Mouse (Mus musculus): ENCODE results near the gene Pde4d.
A peak's percentile ranks its signal among the peaks of the same experiment; 100 is the strongest.

Gene Pde4d

GRCm38 (mm10) chr13:109690558-109690957 lies 1240.8 kb downstream of the Pde4d start:
- no peak for DNase-seq (ENCODE audit: low spot score in 2 of 2)

DNA sequence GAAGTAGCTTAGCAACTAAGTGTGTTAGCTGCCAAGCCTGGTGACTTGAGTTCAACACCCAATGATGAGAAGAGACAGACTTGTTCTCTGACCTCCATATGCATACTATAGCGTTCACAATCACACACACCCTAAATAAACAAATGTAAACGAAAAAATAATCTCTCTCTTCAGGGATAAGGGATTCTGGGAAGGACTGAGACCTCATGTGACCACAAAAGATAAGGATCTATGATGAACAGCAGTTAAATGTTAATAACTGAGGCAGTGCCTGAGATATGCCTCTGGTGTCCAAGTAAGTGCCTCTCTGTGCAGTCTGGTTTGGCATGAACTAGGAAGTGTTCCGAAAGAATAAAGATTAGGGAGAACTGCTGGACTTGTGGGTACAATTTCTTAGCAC lies 1243.1 kb downstream of the Pde4d start:
- no peak for DNase-seq (ENCODE audit: low spot score in 2 of 2)

DNA sequence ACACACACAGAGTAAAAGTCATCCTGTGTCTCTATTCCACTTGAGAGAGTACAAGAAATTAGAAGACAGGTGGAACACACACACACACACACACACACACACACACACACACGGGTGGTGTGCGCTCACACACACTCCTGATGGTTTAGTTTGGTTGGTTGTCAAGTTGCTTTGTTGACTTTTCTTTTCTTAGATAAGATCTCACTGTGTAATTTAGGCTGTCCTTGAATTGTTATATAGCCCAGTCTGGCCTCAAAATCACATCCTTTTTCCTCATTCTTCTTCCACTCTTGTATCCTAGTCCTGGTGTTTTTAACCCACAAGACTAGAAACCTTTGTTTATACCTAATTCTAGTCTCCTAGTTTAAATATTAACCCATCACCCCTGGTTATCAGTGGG lies 1244.0 kb downstream of the Pde4d start:
- no peak for DNase-seq (ENCODE audit: low spot score in 2 of 2)

- DNase-seq (ENCODE audit: low spot score in 2 of 2) = no peak
Measured at GRCm38 (mm10) chr13:109694293-109694692, 1244.5 kb downstream of the Pde4d start.

GRCm38 (mm10) chr13:109695098-109695497 lies 1245.3 kb downstream of the Pde4d start:
- DNase-seq (ENCODE audit: low spot score in 2 of 2) = no peak

DNA sequence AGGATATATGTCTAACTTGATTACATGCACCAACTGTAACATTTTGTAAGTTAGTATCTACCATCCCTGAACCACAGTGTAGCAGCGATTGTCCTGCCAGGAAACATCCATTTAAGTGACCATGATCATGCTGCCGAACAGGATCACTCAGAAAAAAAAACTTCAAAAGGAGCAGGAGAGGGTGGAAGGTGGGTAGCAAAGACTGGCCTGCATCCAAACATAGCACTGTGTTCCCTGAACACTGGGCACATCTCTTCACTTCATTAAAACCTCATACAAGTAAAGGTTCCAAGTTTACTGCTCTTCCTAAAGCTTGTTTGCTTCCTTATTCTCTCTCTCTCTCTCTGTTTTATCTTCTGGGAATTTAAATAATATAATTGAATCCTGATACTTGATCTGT lies 1256.4 kb downstream of the Pde4d start:
- DNase-seq (ENCODE audit: low spot score in 2 of 2) = no peak

- no peak for DNase-seq (ENCODE audit: low spot score in 2 of 2)
Measured at GRCm38 (mm10) chr13:109706579-109706978, 1256.8 kb downstream of the Pde4d start.

DNA sequence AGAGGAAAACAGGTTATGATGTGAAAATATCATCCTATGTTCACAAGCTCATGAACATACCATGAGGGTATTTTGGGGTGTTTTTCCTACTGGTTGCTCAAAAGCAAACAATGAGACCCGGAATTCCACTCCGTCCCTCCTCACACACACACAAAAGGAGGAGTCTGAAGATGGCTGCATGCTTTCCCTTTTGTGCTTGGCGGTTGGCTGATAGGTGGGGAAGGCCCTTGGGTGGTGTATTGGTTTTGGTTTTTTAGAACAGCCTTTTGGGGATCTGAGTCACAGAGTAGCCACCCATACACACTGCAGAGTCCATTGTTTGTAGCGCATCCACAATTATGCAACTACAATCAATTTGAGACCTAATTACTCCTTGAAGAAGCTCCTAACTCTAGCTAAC lies 1257.4 kb downstream of the Pde4d start:
- no peak for DNase-seq (ENCODE audit: low spot score in 2 of 2)

DNA sequence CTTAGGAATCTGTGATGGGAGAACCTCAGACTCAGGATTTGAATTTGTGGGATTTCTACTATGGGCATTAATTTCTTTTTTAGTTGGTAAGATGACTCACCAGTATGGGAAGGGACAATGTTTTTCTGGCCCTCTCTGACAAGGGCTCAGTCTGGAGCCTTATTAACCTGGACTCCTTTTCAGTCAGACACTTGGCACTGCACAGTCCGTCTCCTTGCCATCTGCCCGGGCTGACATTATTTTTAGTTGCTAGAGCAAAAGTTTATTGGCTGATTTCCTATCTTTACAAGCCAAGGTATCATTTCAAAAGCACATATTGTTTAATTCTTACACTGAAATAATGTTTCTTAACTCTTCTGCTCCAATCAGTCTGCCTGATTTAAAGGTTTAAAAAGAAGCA lies 1258.6 kb downstream of the Pde4d start:
- no peak for DNase-seq (ENCODE audit: low spot score in 2 of 2)

DNA sequence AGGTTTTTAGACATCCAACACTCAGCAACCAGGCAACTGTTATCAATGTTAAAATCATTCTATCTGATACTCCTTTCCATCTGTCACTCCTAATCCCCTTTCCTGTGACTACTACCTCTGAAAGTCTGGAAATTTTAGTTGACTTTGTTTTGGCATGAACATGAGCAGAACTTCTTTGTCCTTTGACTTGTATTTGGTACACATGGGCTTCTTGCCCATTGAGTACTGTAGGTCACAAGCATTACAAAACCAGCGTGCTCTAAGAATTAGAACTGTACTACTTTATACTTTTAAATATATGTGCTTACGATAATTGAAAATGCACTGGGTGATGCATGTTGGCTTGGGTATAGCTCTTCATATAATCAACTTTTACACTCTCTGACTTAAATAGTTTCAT lies 1264.8 kb downstream of the Pde4d start:
- DNase-seq (ENCODE audit: low spot score in 2 of 2) = no peak

GRCm38 (mm10) chr13:109715321-109715720 lies 1265.6 kb downstream of the Pde4d start:
- no peak for DNase-seq (ENCODE audit: low spot score in 2 of 2)

DNA sequence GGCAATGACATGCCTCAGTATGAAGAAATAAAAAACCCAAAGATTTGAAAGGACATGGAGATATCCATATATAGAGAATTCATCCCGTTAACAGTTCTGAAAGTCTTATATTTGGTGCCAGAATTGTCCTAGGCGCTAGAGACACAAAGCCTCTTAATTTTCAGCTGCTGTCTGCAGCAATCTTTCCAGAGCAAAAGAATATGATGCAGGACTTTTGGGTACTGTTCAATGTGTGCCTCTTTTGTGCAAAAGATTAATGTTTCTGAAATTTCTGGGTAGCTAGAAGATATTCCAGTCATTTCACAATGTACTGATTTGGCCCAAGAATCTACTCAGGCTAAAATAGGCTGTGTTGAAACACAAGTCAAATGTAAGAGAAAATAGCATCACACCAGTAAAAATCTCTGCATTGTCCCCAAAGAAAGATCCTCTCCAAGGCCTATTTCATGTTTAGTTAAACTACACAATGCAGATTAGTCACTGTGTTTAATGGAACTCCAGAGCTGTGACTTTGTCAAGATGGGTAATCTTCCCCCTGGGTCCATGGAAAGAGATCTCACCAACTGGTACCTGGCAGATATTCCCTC lies 1270.5 kb downstream of the Pde4d start:
- no peak for DNase-seq (ENCODE audit: low spot score in 2 of 2)

GRCm38 (mm10) chr13:109722237-109723119 lies 1272.7 kb downstream of the Pde4d start:
- DNase-seq (ENCODE audit: low spot score in 2 of 2) = no peak

GRCm38 (mm10) chr13:109727346-109727745 lies 1277.6 kb downstream of the Pde4d start:
- DNase-seq (ENCODE audit: low spot score in 2 of 2) = no peak

- DNase-seq (ENCODE audit: low spot score in 2 of 2) = peak in 1 of 2 experiments; percentile 62
Measured at GRCm38 (mm10) chr13:109729612-109730011, 1279.9 kb downstream of the Pde4d start.

DNA sequence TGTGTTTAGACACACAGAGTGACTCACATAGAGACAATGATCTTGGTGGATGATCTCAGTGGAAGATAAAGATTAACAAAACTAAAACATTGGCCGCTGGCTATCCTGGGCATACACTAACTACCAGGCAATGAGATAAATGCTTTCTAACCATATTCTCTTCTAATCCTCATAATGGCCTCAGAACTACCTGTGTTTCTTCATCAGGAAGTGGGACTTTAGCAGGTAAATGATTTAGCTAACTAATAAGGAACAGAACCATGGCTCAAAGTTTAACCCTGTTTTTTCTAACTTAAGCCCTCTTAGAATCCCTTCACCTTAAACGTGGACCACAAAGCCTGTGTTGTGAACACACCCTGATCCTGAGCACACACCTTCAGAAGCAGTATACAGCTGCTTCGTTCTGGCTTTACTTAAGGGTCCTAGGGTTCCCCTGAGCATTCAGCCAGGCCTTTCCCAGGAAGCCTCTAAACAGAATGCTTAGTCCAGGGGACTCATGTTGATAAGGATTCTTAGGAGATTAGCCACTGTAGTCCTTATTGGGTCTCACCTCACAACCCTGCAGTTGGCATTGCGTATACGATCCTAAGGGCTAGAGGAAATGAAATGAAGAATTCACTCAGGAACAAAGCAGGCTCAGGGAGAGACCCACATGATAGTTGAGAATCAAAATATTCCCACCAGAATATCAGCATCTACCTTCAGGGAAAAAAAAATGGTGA lies 1283.1 kb downstream of the Pde4d start:
- no peak for DNase-seq (ENCODE audit: low spot score in 2 of 2)

DNA sequence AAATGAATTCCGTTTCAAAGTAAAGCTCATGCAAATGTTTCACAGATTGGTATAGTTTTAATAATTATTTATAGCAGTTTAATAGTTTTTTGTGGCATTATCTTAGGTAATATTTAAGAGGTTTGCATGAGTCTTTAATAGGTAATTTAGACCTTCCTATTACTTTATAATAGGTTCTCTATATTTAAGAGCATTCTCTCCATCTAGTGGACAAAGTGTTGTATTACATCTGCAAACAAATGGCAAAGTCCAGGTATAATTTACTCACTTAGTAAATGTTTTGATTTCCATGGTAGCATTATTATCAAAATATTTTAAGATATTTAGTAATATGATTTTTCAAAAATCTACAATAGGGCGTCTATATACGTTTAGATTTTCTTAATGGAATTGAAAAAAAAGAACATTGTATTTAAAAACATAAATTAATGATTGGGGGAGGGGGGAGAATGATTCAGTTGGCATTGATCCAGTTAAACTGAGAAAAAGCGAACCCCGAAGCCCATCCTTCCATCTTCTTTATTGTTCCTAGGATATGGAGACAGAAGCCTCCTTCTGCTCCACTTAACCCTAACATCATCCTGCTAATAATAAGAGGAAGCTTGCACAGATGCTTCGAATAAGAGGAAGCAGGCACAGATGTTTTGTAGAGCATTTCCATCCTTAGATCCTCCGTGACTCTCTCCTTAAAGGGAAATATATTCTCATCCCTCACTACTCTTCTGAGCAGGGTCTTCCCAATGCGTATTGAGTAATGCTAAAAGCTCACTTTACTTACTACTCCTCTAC lies 1286.7 kb downstream of the Pde4d start:
- DNase-seq (ENCODE audit: low spot score in 2 of 2) = no peak

- DNase-seq (ENCODE audit: low spot score in 2 of 2) = no peak
Measured at GRCm38 (mm10) chr13:109746492-109746891, 1296.7 kb downstream of the Pde4d start.

DNA sequence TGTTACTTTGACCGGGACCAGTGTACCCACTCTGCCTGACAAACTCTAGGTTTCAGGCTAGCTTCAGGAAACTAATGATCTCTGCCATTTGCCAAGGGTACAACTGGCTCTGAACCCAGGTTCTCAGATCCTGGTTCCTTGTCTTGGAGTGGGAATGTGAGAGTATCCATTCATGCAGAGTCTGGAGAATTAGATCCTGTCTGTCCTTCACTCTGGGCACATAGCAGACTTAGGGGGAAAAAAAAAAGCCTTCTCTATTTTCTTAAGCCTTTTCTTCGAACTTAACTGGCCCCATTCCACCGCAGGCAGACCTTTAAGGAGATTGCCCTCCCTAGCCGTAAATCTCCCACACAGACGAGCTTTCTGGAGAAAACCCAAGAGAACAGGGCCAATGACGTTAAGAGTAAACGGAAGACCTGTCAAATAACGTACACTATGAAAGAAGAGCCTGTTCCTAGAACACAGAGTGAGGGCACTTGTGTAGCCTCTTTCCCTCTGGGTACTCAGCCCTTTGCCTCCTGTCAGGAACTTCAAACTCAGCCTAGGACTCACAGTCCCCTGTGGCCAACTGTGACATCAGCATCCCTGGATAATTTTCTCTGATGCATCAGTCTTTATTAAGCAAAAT lies 1302.6 kb downstream of the Pde4d start:
- DNase-seq (ENCODE audit: low spot score in 2 of 2) = no peak

- DNase-seq (ENCODE audit: low spot score in 2 of 2) = no peak
Measured at GRCm38 (mm10) chr13:109756854-109757253, 1307.1 kb downstream of the Pde4d start.

- no peak for DNase-seq (ENCODE audit: low spot score in 2 of 2)
Measured at GRCm38 (mm10) chr13:109759201-109759600, 1309.5 kb downstream of the Pde4d start.

Measured in frontal cortex, postnatal 36 days (tissue).